Mouse (Mus musculus): Measurements from ENCODE around the gene Sez6. TPM values are rescaled to one million over a fixed set of nuclear protein-coding genes. Genes with fewer than 3 reads are reported as not detected.

Sez6 gene
- total and polyA plus RNA-seq, 3 experiments = 0.04 TPM; not detected in 2

DNA sequence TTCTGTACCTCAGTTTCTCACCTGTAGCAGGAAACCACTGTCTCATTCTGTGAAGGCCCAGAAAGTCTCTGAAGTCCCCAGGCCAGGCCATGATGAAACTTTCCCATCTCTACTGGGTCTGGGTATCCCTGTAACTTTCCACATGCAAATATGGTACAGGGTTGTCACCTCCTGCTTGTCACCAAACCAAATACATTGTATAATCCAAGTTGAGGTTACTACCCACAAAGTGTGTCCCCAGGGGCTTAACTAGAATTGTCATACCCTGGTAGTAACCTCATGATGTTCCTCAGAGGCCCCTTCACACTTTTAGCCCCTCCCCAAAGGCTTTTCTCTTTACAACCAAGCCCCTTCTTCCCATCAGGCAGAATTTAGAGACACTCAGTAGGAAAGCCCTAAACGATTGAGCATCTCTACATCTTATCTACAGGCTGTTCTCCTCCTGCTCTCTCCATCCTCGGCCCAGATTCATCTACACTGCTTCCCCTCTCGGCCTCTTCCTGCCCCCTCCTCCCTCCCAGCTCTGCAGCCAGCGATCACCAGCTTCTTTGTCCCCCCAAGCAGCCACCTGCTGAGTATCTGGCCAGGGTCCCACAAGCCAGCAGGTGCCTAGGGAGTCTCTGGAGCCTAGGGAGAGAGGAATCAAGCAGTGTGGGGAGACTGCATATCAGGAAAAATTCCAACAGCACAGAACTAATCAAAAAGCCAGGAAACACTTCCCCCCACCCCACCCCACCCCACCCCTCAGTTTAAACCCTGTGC lies 7.2 kb downstream of the Sez6 start:
- no peak overlapping the region for H3K4me2 ChIP-seq (ENCODE audit: insufficient read depth, low read depth, poor library complexity, severe bottlenecking)
- H3K4me3 ChIP-seq (replicated peaks in 1 of 3; ENCODE audit: low read depth in 2 of 3, low read length in 2 of 3, poor library complexity in 1 of 3) = no peak overlapping the region
- H3K36me3 ChIP-seq (replicated peaks in 1 of 2; ENCODE audit: control insufficient read depth in 1 of 2, insufficient read depth in 1 of 2, low read length in 1 of 2) = no peaks in the 10 kb centered on the region
- no peak for TF ChIP-seq RAD21 (IDR thresholded peaks at IDR 0.05; ENCODE audit: low read depth, low read length)
- peak; percentile 53; the same call in 1 of the 2 replicates for TF ChIP-seq ETS1 (conservative IDR thresholded peaks at IDR 0.05; ENCODE audit: low read depth, low read length)
- TF ChIP-seq POLR2A (IDR thresholded peaks at IDR 0.05; ENCODE audit: low read depth, low read length) = no peak
- TF ChIP-seq MAFK (IDR thresholded peaks at IDR 0.05; ENCODE audit: insufficient replicate concordance, low read length) = no peak
- H3K4me1 ChIP-seq (ENCODE audit: control insufficient read depth in 1 of 2, insufficient read depth in 2 of 2) = peaks cover 25 to 73% of the 10 kb centered on the region in 2 experiments
- dilution Hi-C loops (cut with MboI; ENCODE audit: extremely low pct_ligation_motif_present, extremely low pct_unique_long_range_greater_than_20kb, low sequenced_read_pairs) (no loop called here), in situ Hi-C loops (cut with MboI; ENCODE audit: low pct_ligation_motif_present, low pct_unique_long_range_greater_than_20kb, low sequenced_read_pairs) (no loop called here)
- H3K9ac ChIP-seq (ENCODE audit: insufficient read depth, low read depth) = no peak overlapping the region
- DNase-seq (ENCODE audit: extremely low read depth) = peak; percentile 77
- H3K27me3 ChIP-seq (replicated peaks) = peaks cover 22% of the 10 kb centered on the region
- H3K9me3 ChIP-seq (replicated peaks; ENCODE audit: low read length) = no peaks in the 10 kb centered on the region
- H3K27ac ChIP-seq (ENCODE audit: insufficient read depth, low read depth) = no peak overlapping the region
- H3K79me2 ChIP-seq (replicated peaks; ENCODE audit: control insufficient read depth, extremely low read depth, insufficient read depth, poor library complexity, severe bottlenecking) = no peaks in the 10 kb centered on the region

DNA sequence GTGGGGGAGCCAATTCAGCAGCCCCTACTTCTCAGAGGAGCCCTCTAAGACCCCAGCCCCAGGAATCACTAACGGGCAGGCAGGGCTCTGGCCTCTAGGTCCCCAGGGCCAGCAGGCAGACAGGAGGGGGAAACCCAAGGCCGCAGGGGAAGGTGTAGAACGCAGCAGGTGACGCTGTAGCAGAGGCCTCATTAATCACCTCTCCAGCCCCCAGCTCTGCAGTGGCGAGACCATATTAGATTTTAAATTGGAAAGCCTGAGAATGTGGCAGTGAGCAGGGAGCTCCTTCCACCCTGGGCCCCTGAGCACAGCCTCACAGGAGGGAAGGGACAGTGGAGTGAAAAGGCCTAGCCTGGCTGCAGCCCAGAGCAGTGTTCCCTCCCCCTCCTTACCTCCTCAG lies 11.6 kb downstream of the Sez6 start:
- peaks cover 23 to 55% of the 10 kb centered on the region in 2 experiments for H3K4me1 ChIP-seq (ENCODE audit: control insufficient read depth in 1 of 2, insufficient read depth in 2 of 2)
- dilution Hi-C loops (cut with MboI; ENCODE audit: extremely low pct_ligation_motif_present, extremely low pct_unique_long_range_greater_than_20kb, low sequenced_read_pairs) (no loop called here), in situ Hi-C loops (cut with MboI; ENCODE audit: low pct_ligation_motif_present, low pct_unique_long_range_greater_than_20kb, low sequenced_read_pairs) (no loop called here)
- TF ChIP-seq TCF12 (IDR thresholded peaks at IDR 0.05; ENCODE audit: low read depth, low read length) = peak; percentile 55; the same call in 1 of the 2 replicates
- peak; percentile 47; the same call in 1 of the 2 replicates for TF ChIP-seq MAZ (IDR thresholded peaks at IDR 0.05; ENCODE audit: low read depth, low read length)
- TF ChIP-seq BHLHE40 (IDR thresholded peaks at IDR 0.05; ENCODE audit: low read depth, low read length) = peak; percentile 50; the same call in 1 of the 2 replicates
- peak; percentile 23; the same call in 1 of the 2 replicates for TF ChIP-seq ETS1 (conservative IDR thresholded peaks at IDR 0.05; ENCODE audit: low read depth, low read length)
- TF ChIP-seq ZC3H11A (IDR thresholded peaks at IDR 0.05; ENCODE audit: low read depth, low read length) = no peak
- TF ChIP-seq UBTF (IDR thresholded peaks at IDR 0.05; ENCODE audit: low read depth, low read length) = peak; percentile 54; the same call in 1 of the 2 replicates
- peaks cover 16% of the 10 kb centered on the region for H3K27me3 ChIP-seq (replicated peaks)
- no peak overlapping the region for H3K9ac ChIP-seq (ENCODE audit: insufficient read depth, low read depth)
- no peak overlapping the region for H3K27ac ChIP-seq (ENCODE audit: insufficient read depth, low read depth)
- peak; percentile 47 for DNase-seq (ENCODE audit: extremely low read depth)
- H3K79me2 ChIP-seq (replicated peaks; ENCODE audit: control insufficient read depth, extremely low read depth, insufficient read depth, poor library complexity, severe bottlenecking) = no peaks in the 10 kb centered on the region
- H3K36me3 ChIP-seq (replicated peaks in 1 of 2; ENCODE audit: control insufficient read depth in 1 of 2, insufficient read depth in 1 of 2, low read length in 1 of 2) = no peaks in the 10 kb centered on the region
- no peak overlapping the region for H3K4me3 ChIP-seq (replicated peaks in 1 of 3; ENCODE audit: low read depth in 2 of 3, low read length in 2 of 3, poor library complexity in 1 of 3)
- no peaks in the 10 kb centered on the region for H3K9me3 ChIP-seq (replicated peaks; ENCODE audit: low read length)
- peak overlapping the region; percentile 6; the same call in 1 of the 2 replicates for H3K4me2 ChIP-seq (ENCODE audit: insufficient read depth, low read depth, poor library complexity, severe bottlenecking)

DNA sequence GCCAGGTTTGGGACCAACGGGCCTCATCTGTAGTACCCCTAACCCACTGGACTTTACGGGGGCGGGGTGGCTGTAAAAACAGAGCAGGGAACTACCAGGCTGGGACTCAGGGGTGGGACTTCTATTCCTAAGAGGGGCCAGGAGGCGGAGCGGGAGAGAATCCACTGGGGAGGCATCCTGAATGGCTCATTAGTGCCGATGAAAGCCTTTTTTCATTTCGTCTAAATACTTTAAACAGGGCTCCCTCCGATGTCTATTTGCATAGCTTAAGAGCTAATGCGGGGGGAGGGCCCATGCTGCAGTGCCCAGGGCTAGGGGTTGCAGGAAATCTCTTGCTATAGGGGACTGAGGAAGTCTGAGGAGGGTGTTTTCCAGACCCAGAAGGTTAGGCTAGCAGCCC lies 17.3 kb downstream of the Sez6 start:
- Histone ChIP-seq H3K4me2 (ENCODE audit: insufficient read depth, low read depth, poor library complexity, severe bottlenecking) (no peak overlapping the region), H3K9me3 (replicated peaks; ENCODE audit: low read length) (no peaks in the 10 kb centered on the region), H3K27me3 (replicated peaks) (peaks cover 17% of the 10 kb centered on the region), H3K36me3 (replicated peaks in 1 of 2; ENCODE audit: control insufficient read depth in 1 of 2, insufficient read depth in 1 of 2, low read length in 1 of 2) (no peaks in the 10 kb centered on the region), H3K27ac (ENCODE audit: insufficient read depth, low read depth) (no peak overlapping the region), H3K4me1 (ENCODE audit: control insufficient read depth in 1 of 2, insufficient read depth in 2 of 2) (peaks cover 5 to 12% of the 10 kb centered on the region in 2 experiments), H3K4me3 (replicated peaks in 1 of 3; ENCODE audit: low read depth in 2 of 3, low read length in 2 of 3, poor library complexity in 1 of 3) (no peak overlapping the region), H3K9ac (ENCODE audit: insufficient read depth, low read depth) (no peak overlapping the region), H3K79me2 (replicated peaks; ENCODE audit: control insufficient read depth, extremely low read depth, insufficient read depth, poor library complexity, severe bottlenecking) (no peaks in the 10 kb centered on the region)
- dilution Hi-C loops (cut with MboI; ENCODE audit: extremely low pct_ligation_motif_present, extremely low pct_unique_long_range_greater_than_20kb, low sequenced_read_pairs) = no loop called here
- in situ Hi-C loops (cut with MboI; ENCODE audit: low pct_ligation_motif_present, low pct_unique_long_range_greater_than_20kb, low sequenced_read_pairs) = no loop called here
- DNase-seq (ENCODE audit: extremely low read depth) = no peak
- no peak for TF ChIP-seq POLR2A (IDR thresholded peaks at IDR 0.05; ENCODE audit: low read depth, low read length)
- no peak for TF ChIP-seq CHD1 (IDR thresholded peaks at IDR 0.05; ENCODE audit: low read depth, low read length)
